Mouse (Mus musculus): ENCODE measurements at regions not wholly inside any gene's neighbourhood (a gene's known extent, or its start where the extent isn't known, plus 50 kb on each side); places are given as distances from the start of the nearest gene placed in this dataset.

GRCm38 (mm10) chr4:150758467-150759237 lies 95.1 kb upstream of the Errfi1 start:
- TF ChIP-seq CTCF (IDR thresholded peaks at IDR 0.05; ENCODE audit: borderline replicate concordance, extremely low read depth, insufficient read depth, insufficient read length), result no peak
- TF ChIP-seq POLR2A (IDR thresholded peaks at IDR 0.05; ENCODE audit: borderline replicate concordance, extremely low read depth, insufficient read depth, insufficient read length, poor library complexity, severe bottlenecking), result no peak
- DNase-seq (ENCODE audit: low read depth), result peak; percentile 78

- no peak for TF ChIP-seq POLR2A (IDR thresholded peaks at IDR 0.05; ENCODE audit: borderline replicate concordance, extremely low read depth, insufficient read depth, insufficient read length, poor library complexity, severe bottlenecking)
- TF ChIP-seq CTCF (IDR thresholded peaks at IDR 0.05; ENCODE audit: borderline replicate concordance, extremely low read depth, insufficient read depth, insufficient read length), result no peak
- DNase-seq (ENCODE audit: low read depth), result no peak
Observed at GRCm38 (mm10) chr4:150757815-150758426, 95.8 kb upstream of the Errfi1 start.

GRCm38 (mm10) chr4:150757291-150757741 lies 96.4 kb upstream of the Errfi1 start:
- peak; percentile 38 for DNase-seq (ENCODE audit: low read depth)
- peak; percentile 38; the same call in 1 of the 2 replicates for TF ChIP-seq CTCF (IDR thresholded peaks at IDR 0.05; ENCODE audit: borderline replicate concordance, extremely low read depth, insufficient read depth, insufficient read length)
- TF ChIP-seq POLR2A (IDR thresholded peaks at IDR 0.05; ENCODE audit: borderline replicate concordance, extremely low read depth, insufficient read depth, insufficient read length, poor library complexity, severe bottlenecking), result no peak

DNA sequence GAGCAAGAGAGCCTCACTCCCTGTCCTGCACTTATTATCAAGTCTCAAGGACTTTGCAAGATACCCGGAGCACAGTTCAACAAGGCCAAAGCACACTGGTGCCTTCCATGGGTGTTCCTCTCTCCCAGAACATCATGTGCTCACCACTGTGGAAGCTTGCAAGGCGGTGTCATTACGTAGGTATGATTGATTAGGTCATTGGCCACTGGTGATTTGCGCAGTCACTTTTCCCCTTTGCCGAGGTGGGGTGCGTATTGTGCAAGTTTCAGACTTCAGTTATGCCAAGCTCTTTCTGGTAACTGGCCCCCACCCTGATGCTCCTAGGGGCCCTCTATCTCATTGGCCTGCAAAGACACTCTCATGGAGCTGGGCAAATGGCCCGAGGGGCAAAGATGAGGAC lies 98.3 kb upstream of the Errfi1 start:
- DNase-seq (ENCODE audit: low read depth), result no peak
- TF ChIP-seq POLR2A (IDR thresholded peaks at IDR 0.05; ENCODE audit: borderline replicate concordance, extremely low read depth, insufficient read depth, insufficient read length, poor library complexity, severe bottlenecking) (no peak), CTCF (IDR thresholded peaks at IDR 0.05; ENCODE audit: borderline replicate concordance, extremely low read depth, insufficient read depth, insufficient read length) (no peak)

DNA sequence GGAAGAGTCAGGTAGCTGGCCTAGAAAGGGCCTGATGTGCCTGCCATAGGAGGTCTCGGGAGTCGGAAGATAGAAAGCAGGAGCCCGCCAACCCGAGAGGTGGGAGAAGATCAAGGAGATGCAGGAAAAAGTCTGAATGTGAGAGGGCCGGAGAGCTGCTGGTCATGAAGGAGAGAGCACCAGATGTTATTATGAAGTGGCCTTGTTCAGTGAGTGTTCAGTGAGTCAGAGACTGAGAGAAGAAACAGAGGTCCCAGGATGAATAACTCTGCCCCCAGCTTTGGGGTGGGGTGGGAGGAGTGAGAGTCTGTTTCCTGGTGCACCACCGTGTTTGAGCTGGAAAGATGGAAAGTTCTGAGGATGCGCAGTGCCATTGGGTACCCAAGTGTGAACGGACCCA lies 100.2 kb upstream of the Slc45a1 start:
- TF ChIP-seq POLR2A (IDR thresholded peaks at IDR 0.05; ENCODE audit: borderline replicate concordance, extremely low read depth, insufficient read depth, insufficient read length, poor library complexity, severe bottlenecking) (no peak), CTCF (IDR thresholded peaks at IDR 0.05; ENCODE audit: borderline replicate concordance, extremely low read depth, insufficient read depth, insufficient read length) (no peak)
- no peak for DNase-seq (ENCODE audit: low read depth)

GRCm38 (mm10) chr4:150750445-150751213 lies 98.7 kb upstream of the Slc45a1 start:
- peak; percentile 8 for DNase-seq (ENCODE audit: low read depth)
- TF ChIP-seq CTCF (IDR thresholded peaks at IDR 0.05; ENCODE audit: borderline replicate concordance, extremely low read depth, insufficient read depth, insufficient read length) (no peak), POLR2A (IDR thresholded peaks at IDR 0.05; ENCODE audit: borderline replicate concordance, extremely low read depth, insufficient read depth, insufficient read length, poor library complexity, severe bottlenecking) (no peak)

DNA sequence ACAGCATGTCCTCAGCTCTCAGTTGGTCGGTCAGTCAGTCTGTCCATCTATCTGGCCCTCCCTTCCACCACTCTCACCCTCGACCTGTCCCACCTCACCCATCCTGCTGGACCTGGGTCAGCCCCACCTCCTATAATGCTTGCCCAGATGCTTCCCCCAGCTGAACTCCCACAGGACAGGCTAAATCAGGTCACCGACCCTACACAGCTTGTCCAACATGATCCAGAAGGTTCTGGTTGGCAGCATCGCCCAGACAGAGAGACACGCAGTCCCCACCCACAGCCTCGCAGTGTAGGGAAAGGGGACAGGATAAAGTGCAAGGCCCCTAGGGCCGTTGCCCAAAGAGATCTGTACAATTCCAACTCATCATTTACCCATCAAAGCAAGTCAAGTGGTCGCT lies 97.1 kb upstream of the Slc45a1 start:
- TF ChIP-seq POLR2A (IDR thresholded peaks at IDR 0.05; ENCODE audit: borderline replicate concordance, extremely low read depth, insufficient read depth, insufficient read length, poor library complexity, severe bottlenecking) (no peak), CTCF (IDR thresholded peaks at IDR 0.05; ENCODE audit: borderline replicate concordance, extremely low read depth, insufficient read depth, insufficient read length) (no peak)

GRCm38 (mm10) chr4:150748099-150749000 lies 96.4 kb upstream of the Slc45a1 start:
- no peak for DNase-seq (ENCODE audit: low read depth)
- no peak for TF ChIP-seq CTCF (IDR thresholded peaks at IDR 0.05; ENCODE audit: borderline replicate concordance, extremely low read depth, insufficient read depth, insufficient read length)
- no peak for TF ChIP-seq POLR2A (IDR thresholded peaks at IDR 0.05; ENCODE audit: borderline replicate concordance, extremely low read depth, insufficient read depth, insufficient read length, poor library complexity, severe bottlenecking)

More for the DNA sequence above, 97.1 kb upstream of the Slc45a1 start:
- no peak for DNase-seq (ENCODE audit: low read depth)

DNA sequence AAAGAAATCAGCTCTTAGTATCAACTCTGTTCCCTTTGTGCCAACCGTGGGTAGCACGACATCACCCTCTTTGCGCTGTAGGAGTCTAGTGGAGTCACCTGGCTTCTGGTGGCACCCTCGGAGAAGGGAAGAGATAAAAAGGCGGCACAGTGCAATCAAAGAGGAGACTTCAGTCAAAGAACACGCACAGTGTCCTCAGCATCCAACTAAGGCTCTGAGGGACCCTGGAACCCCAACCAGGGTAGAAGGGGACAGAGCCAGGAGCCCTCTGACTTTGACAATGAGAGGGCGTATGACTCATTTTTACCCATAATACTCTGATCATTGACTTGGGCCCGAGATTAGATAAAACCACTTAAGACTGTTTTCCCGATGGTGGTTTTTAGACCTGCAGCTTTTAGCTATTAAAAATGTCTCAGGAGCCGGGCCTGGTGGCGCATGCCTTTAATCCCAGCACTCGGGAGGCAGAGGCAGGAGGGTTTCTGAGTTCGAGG lies 94.5 kb upstream of the Slc45a1 start:
- TF ChIP-seq CTCF (IDR thresholded peaks at IDR 0.05; ENCODE audit: borderline replicate concordance, extremely low read depth, insufficient read depth, insufficient read length), result no peak
- TF ChIP-seq POLR2A (IDR thresholded peaks at IDR 0.05; ENCODE audit: borderline replicate concordance, extremely low read depth, insufficient read depth, insufficient read length, poor library complexity, severe bottlenecking), result no peak
- DNase-seq (ENCODE audit: low read depth), result no peak
